Mouse (Mus musculus): ENCODE results near the gene Chic2. TPM values are rescaled to one million over a fixed set of nuclear protein-coding genes. Genes with fewer than 3 reads are reported as not detected.

The Chic2 gene
- polyA plus RNA-seq, 1 experiment = 22.0 TPM

- H3K36me3 ChIP-seq (ENCODE audit: control insufficient read depth, insufficient read depth) = no peaks in the 10 kb centered on the region
- H3K79me3 ChIP-seq (ENCODE audit: low read depth) = no peaks in the 10 kb centered on the region
- TF ChIP-seq CTCF (IDR thresholded peaks at IDR 0.05; ENCODE audit: control insufficient read depth, insufficient read depth, insufficient read length) (no peak), MAX (IDR thresholded peaks at IDR 0.05) (no peak), MYOD1 (IDR thresholded peaks at IDR 0.05; ENCODE audit: control insufficient read depth, insufficient read length, low read depth) (no peak), FOSL1 (IDR thresholded peaks at IDR 0.05; ENCODE audit: insufficient read depth, low read length, poor library complexity, severe bottlenecking) (no peak), USF1 (IDR thresholded peaks at IDR 0.05; ENCODE audit: low read depth) (no peak), CEBPB (IDR thresholded peaks at IDR 0.05; ENCODE audit: low read depth) (no peak), MYOG (IDR thresholded peaks at IDR 0.05; ENCODE audit: control insufficient read depth, extremely low read depth, insufficient read length) (no peak)
- no peak overlapping the region for H3K4me3 ChIP-seq (ENCODE audit: insufficient read depth, poor library complexity, severe bottlenecking)
- no peak overlapping the region for H3ac ChIP-seq (ENCODE audit: control insufficient read depth, insufficient read length, low read depth)
- peaks cover 29% of the 10 kb centered on the region for H3K27me3 ChIP-seq (ENCODE audit: control insufficient read depth, insufficient read depth, insufficient read length)
- H3K79me2 ChIP-seq (ENCODE audit: control insufficient read depth, insufficient read depth) = no peaks in the 10 kb centered on the region
Observed at GRCm38 (mm10) chr5:75067125-75067756, 22.7 kb upstream of the Chic2 start.

DNA sequence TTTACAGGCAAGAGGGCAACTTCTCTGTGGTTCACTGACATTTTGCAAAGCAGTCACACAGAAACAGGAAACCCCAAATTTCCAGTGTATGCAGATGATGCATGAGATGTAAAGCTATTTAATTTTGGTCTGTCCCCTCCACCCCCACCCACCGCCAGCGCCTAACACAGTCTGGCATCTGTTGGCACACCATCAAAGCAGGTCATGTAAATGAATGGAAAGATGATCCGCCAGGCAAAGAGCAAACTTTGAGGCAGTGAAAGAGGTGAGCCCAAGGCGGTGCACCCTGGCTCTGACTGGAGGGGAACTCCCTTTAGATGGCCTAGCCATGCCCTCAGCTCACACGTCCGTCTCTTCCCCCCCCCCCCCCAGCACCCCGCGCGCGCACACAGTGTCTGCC, 22.1 kb upstream of the Chic2 start:
- H3K79me2 ChIP-seq (ENCODE audit: control insufficient read depth, insufficient read depth) = no peaks in the 10 kb centered on the region
- peaks cover 24% of the 10 kb centered on the region for H3K27me3 ChIP-seq (ENCODE audit: control insufficient read depth, insufficient read depth, insufficient read length)
- TF ChIP-seq MAX (IDR thresholded peaks at IDR 0.05) (no peak), USF1 (IDR thresholded peaks at IDR 0.05; ENCODE audit: low read depth) (no peak), CTCF (IDR thresholded peaks at IDR 0.05; ENCODE audit: control insufficient read depth, insufficient read depth, insufficient read length) (no peak), CEBPB (IDR thresholded peaks at IDR 0.05; ENCODE audit: low read depth) (no peak), MYOD1 (IDR thresholded peaks at IDR 0.05; ENCODE audit: control insufficient read depth, insufficient read length, low read depth) (no peak), MYOG (IDR thresholded peaks at IDR 0.05; ENCODE audit: control insufficient read depth, extremely low read depth, insufficient read length) (no peak), FOSL1 (IDR thresholded peaks at IDR 0.05; ENCODE audit: insufficient read depth, low read length, poor library complexity, severe bottlenecking) (no peak)
- no peaks in the 10 kb centered on the region for H3K79me3 ChIP-seq (ENCODE audit: low read depth)
- no peak overlapping the region for H3ac ChIP-seq (ENCODE audit: control insufficient read depth, insufficient read length, low read depth)
- no peak overlapping the region for H3K4me3 ChIP-seq (ENCODE audit: insufficient read depth, poor library complexity, severe bottlenecking)
- no peaks in the 10 kb centered on the region for H3K36me3 ChIP-seq (ENCODE audit: control insufficient read depth, insufficient read depth)

GRCm38 (mm10) chr5:75063177-75063576, 18.6 kb upstream of the Chic2 start:
- Histone ChIP-seq H3K79me2 (ENCODE audit: control insufficient read depth, insufficient read depth) (no peaks in the 10 kb centered on the region), H3ac (ENCODE audit: control insufficient read depth, insufficient read length, low read depth) (no peak overlapping the region), H3K36me3 (ENCODE audit: control insufficient read depth, insufficient read depth) (no peaks in the 10 kb centered on the region), H3K4me3 (ENCODE audit: insufficient read depth, poor library complexity, severe bottlenecking) (no peak overlapping the region), H3K79me3 (ENCODE audit: low read depth) (no peaks in the 10 kb centered on the region), H3K27me3 (ENCODE audit: control insufficient read depth, insufficient read depth, insufficient read length) (peaks cover 2% of the 10 kb centered on the region)
- TF ChIP-seq CTCF (IDR thresholded peaks at IDR 0.05; ENCODE audit: control insufficient read depth, insufficient read depth, insufficient read length) (no peak), FOSL1 (IDR thresholded peaks at IDR 0.05; ENCODE audit: insufficient read depth, low read length, poor library complexity, severe bottlenecking) (no peak), USF1 (IDR thresholded peaks at IDR 0.05; ENCODE audit: low read depth) (no peak), MAX (IDR thresholded peaks at IDR 0.05) (no peak), MYOD1 (IDR thresholded peaks at IDR 0.05; ENCODE audit: control insufficient read depth, insufficient read length, low read depth) (no peak), MYOG (IDR thresholded peaks at IDR 0.05; ENCODE audit: control insufficient read depth, extremely low read depth, insufficient read length) (no peak), CEBPB (IDR thresholded peaks at IDR 0.05; ENCODE audit: low read depth) (no peak)

- Histone ChIP-seq H3K27me3 (ENCODE audit: control insufficient read depth, insufficient read depth, insufficient read length) (no peaks in the 10 kb centered on the region), H3ac (ENCODE audit: control insufficient read depth, insufficient read length, low read depth) (no peak overlapping the region), H3K4me3 (ENCODE audit: insufficient read depth, poor library complexity, severe bottlenecking) (no peak overlapping the region), H3K79me2 (ENCODE audit: control insufficient read depth, insufficient read depth) (no peaks in the 10 kb centered on the region), H3K79me3 (ENCODE audit: low read depth) (no peaks in the 10 kb centered on the region), H3K36me3 (ENCODE audit: control insufficient read depth, insufficient read depth) (no peaks in the 10 kb centered on the region)
- no peak for TF ChIP-seq MYOD1 (IDR thresholded peaks at IDR 0.05; ENCODE audit: control insufficient read depth, insufficient read length, low read depth)
- TF ChIP-seq USF1 (IDR thresholded peaks at IDR 0.05; ENCODE audit: low read depth) = no peak
- TF ChIP-seq CEBPB (IDR thresholded peaks at IDR 0.05; ENCODE audit: low read depth) = no peak
- TF ChIP-seq FOSL1 (IDR thresholded peaks at IDR 0.05; ENCODE audit: insufficient read depth, low read length, poor library complexity, severe bottlenecking) = no peak
- TF ChIP-seq CTCF (IDR thresholded peaks at IDR 0.05; ENCODE audit: control insufficient read depth, insufficient read depth, insufficient read length) = no peak
- TF ChIP-seq MYOG (IDR thresholded peaks at IDR 0.05; ENCODE audit: control insufficient read depth, extremely low read depth, insufficient read length) = no peak
- no peak for TF ChIP-seq MAX (IDR thresholded peaks at IDR 0.05)
Observed at GRCm38 (mm10) chr5:75051109-75051508, 6.5 kb upstream of the Chic2 start.

DNA sequence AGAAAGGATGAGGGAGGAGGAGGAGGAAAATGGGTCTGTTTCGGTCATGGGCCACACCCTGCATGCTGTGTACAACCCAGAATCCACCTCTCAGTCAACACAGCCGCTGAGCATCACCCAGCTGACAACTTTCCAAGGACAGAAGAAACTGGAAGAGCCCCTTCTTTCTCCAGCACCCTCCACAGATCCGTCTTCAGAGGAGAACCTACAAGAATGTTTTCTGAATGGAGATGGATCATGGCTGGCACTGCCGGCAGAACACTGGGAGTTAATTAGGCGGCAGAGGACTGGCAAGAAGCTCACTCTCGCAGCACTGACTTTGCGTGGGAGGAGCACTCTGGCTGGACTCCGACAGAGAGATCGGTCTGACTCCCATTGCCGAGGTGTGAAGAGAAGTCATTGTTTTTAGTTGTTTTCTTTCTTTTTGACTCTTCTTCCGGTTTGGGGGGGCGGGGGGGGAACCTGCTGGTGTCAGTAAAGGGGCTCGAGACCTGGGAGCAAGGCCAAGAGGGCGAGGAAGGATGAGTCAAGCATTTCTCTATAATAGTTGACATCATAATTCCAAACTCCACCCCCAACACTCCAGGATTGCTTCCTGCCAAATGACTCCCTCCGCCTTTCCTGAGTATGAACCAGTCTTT, 2.2 kb upstream of the Chic2 start:
- Histone ChIP-seq H3K79me3 (ENCODE audit: low read depth) (peaks cover 15% of the 10 kb centered on the region), H3K4me3 (ENCODE audit: insufficient read depth, poor library complexity, severe bottlenecking) (no peak overlapping the region), H3K36me3 (ENCODE audit: control insufficient read depth, insufficient read depth) (no peaks in the 10 kb centered on the region), H3ac (ENCODE audit: control insufficient read depth, insufficient read length, low read depth) (peak overlapping the region; percentile 39), H3K79me2 (ENCODE audit: control insufficient read depth, insufficient read depth) (peaks cover 24% of the 10 kb centered on the region), H3K27me3 (ENCODE audit: control insufficient read depth, insufficient read depth, insufficient read length) (no peaks in the 10 kb centered on the region)
- TF ChIP-seq MAX (IDR thresholded peaks at IDR 0.05) = no peak
- TF ChIP-seq CEBPB (IDR thresholded peaks at IDR 0.05; ENCODE audit: low read depth) = no peak
- TF ChIP-seq FOSL1 (IDR thresholded peaks at IDR 0.05; ENCODE audit: insufficient read depth, low read length, poor library complexity, severe bottlenecking) = no peak
- no peak for TF ChIP-seq USF1 (IDR thresholded peaks at IDR 0.05; ENCODE audit: low read depth)
- no peak for TF ChIP-seq MYOD1 (IDR thresholded peaks at IDR 0.05; ENCODE audit: control insufficient read depth, insufficient read length, low read depth)
- TF ChIP-seq CTCF (IDR thresholded peaks at IDR 0.05; ENCODE audit: control insufficient read depth, insufficient read depth, insufficient read length) = no peak
- TF ChIP-seq MYOG (IDR thresholded peaks at IDR 0.05; ENCODE audit: control insufficient read depth, extremely low read depth, insufficient read length) = no peak

Measured in C2C12 (cell line).